ENCODE assay signal across 8 mouse cellular contexts in the genomic region with DNA sequence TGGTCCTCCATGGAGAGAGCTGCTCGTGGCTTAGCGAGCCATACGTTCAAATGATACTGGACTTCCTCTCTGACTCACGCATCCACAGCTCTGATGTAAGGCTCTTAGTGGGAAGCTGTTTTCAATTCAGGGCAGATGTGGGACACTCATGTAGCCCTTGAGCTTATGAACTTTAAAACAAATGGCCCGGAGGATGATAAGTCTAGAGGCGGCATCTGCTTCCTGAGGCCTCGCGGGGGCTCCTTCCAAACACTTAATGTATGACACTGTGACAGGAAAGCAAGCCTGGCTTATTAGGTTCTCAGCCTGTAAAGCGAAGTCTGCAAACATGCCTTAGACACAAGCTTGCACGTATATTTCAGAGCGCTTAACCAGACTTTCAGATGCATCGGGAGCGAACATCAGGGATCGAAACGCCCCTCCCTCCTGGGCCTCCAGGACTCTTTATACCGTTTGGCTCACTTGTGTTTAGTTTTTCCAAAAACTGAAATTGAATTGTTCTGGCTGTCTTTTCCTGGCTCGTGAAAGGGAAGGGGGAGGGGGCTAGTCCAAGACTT. TPM values are rescaled to one million over a fixed set of nuclear protein-coding genes. Genes with fewer than 3 reads are reported as not detected.
DNase-seq lines count a peak whose midpoint lies in the region; ATAC-seq and TF ChIP-seq lines count a peak whose summit lies in the region.
"Had no signal": no experiment of that assay in that cellular context is flagged by ENCODE, and none has a peak within 500 bp of the region (broad histone marks: within the 10 kb centered on the region; RNA-seq: fewer than 3 reads in every experiment).

No protein-coding gene starts in this region.

- no peak overlapping the region for H3K27ac ChIP-seq in lung, postnatal 0 days (ENCODE audit: low read length)
- H3K27ac ChIP-seq in heart, embryonic 10.5 days: peak overlapping the region; percentile 62; the same call in 1 of the 2 replicates
- H3K27ac ChIP-seq in midbrain, embryonic 10.5 days (replicated peaks): no peak overlapping the region; the same call in 1 of the 2 replicates
- H3K27ac ChIP-seq in forebrain, embryonic 12.5 days: no peak overlapping the region

- H3K4me1 ChIP-seq in lung, postnatal 0 days (ENCODE audit: insufficient read depth, low read depth, low read length): no peaks in the 10 kb centered on the region
- H3K4me1 ChIP-seq in heart, embryonic 10.5 days: no peaks in the 10 kb centered on the region
- H3K4me1 ChIP-seq in midbrain, embryonic 10.5 days: no peaks in the 10 kb centered on the region; the same call in 1 of the 2 replicates
- H3K4me1 ChIP-seq in forebrain, embryonic 12.5 days: no peaks in the 10 kb centered on the region

- no peaks in the 10 kb centered on the region for H3K27me3 ChIP-seq in lung, postnatal 0 days (replicated peaks; ENCODE audit: insufficient read depth, low read length)
- no peaks in the 10 kb centered on the region for H3K27me3 ChIP-seq in heart, embryonic 10.5 days (ENCODE audit: insufficient read depth, poor library complexity, severe bottlenecking)
- H3K27me3 ChIP-seq in midbrain, embryonic 10.5 days (ENCODE audit: low read depth, poor library complexity, severe bottlenecking): no peaks in the 10 kb centered on the region
- H3K27me3 ChIP-seq in forebrain, embryonic 12.5 days: no peaks in the 10 kb centered on the region

- peak; percentile 67 for ATAC-seq in lung, postnatal 0 days
- no peak for ATAC-seq in forebrain, embryonic 12.5 days (ENCODE audit: low FRiP score)

- no peak overlapping the region for H3K4me3 ChIP-seq in lung, postnatal 0 days (ENCODE audit: low read depth, low read length)
- no peak overlapping the region for H3K4me3 ChIP-seq in heart, embryonic 10.5 days
- H3K4me3 ChIP-seq in midbrain, embryonic 10.5 days: no peak overlapping the region
- no peak overlapping the region for H3K4me3 ChIP-seq in forebrain, embryonic 12.5 days (replicated peaks)

- no peak for TF ChIP-seq CTCF in lung, postnatal 0 days (IDR thresholded peaks at IDR 0.05)

- DNase-seq in lung, postnatal 0 days (ENCODE audit: low spot score): peak; percentile 59
- DNase-seq in lung, postnatal 14 days: no peak
- no peak for DNase-seq in heart, embryonic 10.5 days (ENCODE audit: low spot score)
- peak; percentile 19 for DNase-seq in liver
- DNase-seq in midbrain, embryonic 10.5 days (ENCODE audit: low spot score): no peak
- no peak for DNase-seq in urinary bladder, adult 2 months (ENCODE audit: low spot score)
- DNase-seq: thymus, adult 2 months had no signal

- no peaks in the 10 kb centered on the region for H3K36me3 ChIP-seq in lung, postnatal 0 days (ENCODE audit: insufficient read depth, low read length)
- H3K36me3 ChIP-seq in heart, embryonic 10.5 days: no peaks in the 10 kb centered on the region
- no peaks in the 10 kb centered on the region for H3K36me3 ChIP-seq in midbrain, embryonic 10.5 days
- H3K36me3 ChIP-seq in forebrain, embryonic 12.5 days (replicated peaks): no peaks in the 10 kb centered on the region

- H3K9me3 ChIP-seq in lung, postnatal 0 days (ENCODE audit: low read length): no peaks in the 10 kb centered on the region
- H3K9me3 ChIP-seq in heart, embryonic 10.5 days: no peaks in the 10 kb centered on the region
- H3K9me3 ChIP-seq in midbrain, embryonic 10.5 days (replicated peaks): no peaks in the 10 kb centered on the region
- H3K9me3 ChIP-seq in forebrain, embryonic 12.5 days: no peaks in the 10 kb centered on the region

- WGBS in lung, postnatal 0 days: 24% methylated on average over 17 of the region's 17 CpGs
- 63% methylated on average over 17 of the region's 17 CpGs for WGBS in heart, embryonic 10.5 days
- 78% methylated on average over 17 of the region's 17 CpGs for WGBS in midbrain, embryonic 10.5 days
- WGBS in forebrain, embryonic 12.5 days: 79% methylated on average over 17 of the region's 17 CpGs

- peak overlapping the region; percentile 29 for H3K4me2 ChIP-seq in lung, postnatal 0 days (replicated peaks; ENCODE audit: low read depth, low read length)
- no peak overlapping the region for H3K4me2 ChIP-seq in forebrain, embryonic 12.5 days

- no peak for TF ChIP-seq EP300 in lung, postnatal 0 days (IDR thresholded peaks at IDR 0.05)

- H3K9ac ChIP-seq in lung, postnatal 0 days (replicated peaks; ENCODE audit: low read depth): no peak overlapping the region
- H3K9ac ChIP-seq in forebrain, embryonic 12.5 days: no peak overlapping the region

RNA-seq across cellular contexts. Expression of a gene that starts 59.4 kb away (rescaled TPM):
- 10.1 and 13.5 TPM in 2 replicates for polyA plus RNA-seq in lung, postnatal 0 days (2015; fragmentation: Nextera tagmentation; extraction: Ambion mirVana)
- 2.5 and 2.7 TPM in 2 replicates for polyA plus RNA-seq in heart, embryonic 10.5 days (2016; fragmentation: Nextera tagmentation; extraction: Ambion mirVana)
- polyA plus RNA-seq in midbrain, embryonic 10.5 days (2016; fragmentation: Nextera tagmentation; extraction: Ambion mirVana): 3.1 and 3.3 TPM in 2 replicates
- 30.4 and 33.1 TPM in 2 replicates for polyA plus RNA-seq in urinary bladder, adult 2 months (2012; rRNA removed)
- 3.0 and 4.6 TPM in 2 replicates for polyA plus RNA-seq in forebrain, embryonic 12.5 days (2016; fragmentation: Nextera tagmentation; extraction: Ambion mirVana)

Comparison
In these comparisons a context has a peak if more than half of its experiments do, and no peak if none do; other contexts are left out.
1. DNase-seq: peak in lung, postnatal 0 days (single experiment) and liver (single experiment); none in lung, postnatal 14 days (single experiment), heart, embryonic 10.5 days (single experiment), midbrain, embryonic 10.5 days (single experiment) and urinary bladder, adult 2 months (single experiment).